Mouse (Mus musculus) lung, adult 2 months (tissue): Measurements from ENCODE around the gene Smyd1. TPM values are rescaled to one million over a fixed set of nuclear protein-coding genes. Genes with fewer than 3 reads are reported as not detected.

Experiments
- DNase-seq: peaks from one replicate; pipeline ENCODE4 v3.0.0; 2022
- H3K4me1 ChIP-seq: fragments of 200-500 bp; 2 replicates; pipeline ENCODE4 v1.6.1; 2011; ENCODE audit warnings: low read length; ENCODE audit not compliant: control insufficient read depth, insufficient read depth
- H3K4me3 ChIP-seq: fragments of 200-500 bp; replicated peaks from 2 replicates; pipeline ENCODE3; 2011; ENCODE audit warnings: low read depth, mild to moderate bottlenecking, control low read depth, low read length; ENCODE audit errors: extremely low read depth
- CTCF ChIP-seq: fragments of 200-500 bp; IDR thresholded peaks from 2 replicates; pipeline ENCODE4 v1.5.1; 2011; ENCODE audit warnings: mild to moderate bottlenecking, low read length, control low read depth; ENCODE audit not compliant: insufficient read depth
- POLR2A ChIP-seq: fragments of 200-500 bp; IDR thresholded peaks from 2 replicates; pipeline ENCODE4 v1.6.1; 2011; ENCODE audit warnings: low read depth, mild to moderate bottlenecking, control low read depth, low read length, borderline replicate concordance; ENCODE audit errors: extremely low read depth
- WGBS: fragments of 180-500 bp; shearing (Covaris S2); methylation state at CpG from one replicate; pipeline ENCODE4 v1.1.7; 2018; 5-methylcytosine and 5-hydroxymethylcytosine counted together
- polyA plus RNA-seq: library from polyadenylated mRNA; depleted of rRNA; stranded (reverse); fragments of >200 nt; gene quantifications from 2 replicates; pipeline ENCODE4 v1.2.3, GENCODE M21; 2012

Gene Smyd1
- polyA plus RNA-seq, 1 experiment = 7.0 TPM

DNA sequence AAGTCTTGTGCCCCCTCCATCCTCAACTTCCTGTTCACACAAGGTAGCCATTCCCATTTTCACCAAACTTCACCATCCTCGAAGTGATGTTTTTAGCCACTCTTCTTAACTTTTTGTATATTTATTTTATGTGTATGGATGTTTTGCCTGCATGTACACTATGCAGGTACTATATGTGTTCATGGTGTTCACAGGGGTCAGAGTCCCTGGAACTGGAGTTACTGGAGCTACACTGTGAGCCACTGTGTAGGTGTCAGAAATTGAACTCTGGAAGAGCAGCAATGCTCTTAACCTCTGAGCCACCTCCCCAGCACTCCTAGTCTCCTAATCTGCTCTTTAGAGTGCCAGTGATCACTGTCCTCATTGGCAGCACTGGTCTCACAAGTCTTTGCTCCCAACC, 73.6 kb downstream of the Smyd1 start:
- no peak overlapping the region for H3K4me3 ChIP-seq
- no peaks in the 10 kb centered on the region for H3K4me1 ChIP-seq
- WGBS = 75% methylated on average over 1 of the region's 1 CpGs
- TF ChIP-seq CTCF (no peak), POLR2A (no peak)
- DNase-seq = no peak

GRCm38 (mm10) chr6:71243258-71243657, 78.8 kb downstream of the Smyd1 start:
- TF ChIP-seq CTCF (no peak), POLR2A (no peak)
- DNase-seq = no peak
- 82% methylated on average over 3 of the region's 3 CpGs for WGBS

DNA sequence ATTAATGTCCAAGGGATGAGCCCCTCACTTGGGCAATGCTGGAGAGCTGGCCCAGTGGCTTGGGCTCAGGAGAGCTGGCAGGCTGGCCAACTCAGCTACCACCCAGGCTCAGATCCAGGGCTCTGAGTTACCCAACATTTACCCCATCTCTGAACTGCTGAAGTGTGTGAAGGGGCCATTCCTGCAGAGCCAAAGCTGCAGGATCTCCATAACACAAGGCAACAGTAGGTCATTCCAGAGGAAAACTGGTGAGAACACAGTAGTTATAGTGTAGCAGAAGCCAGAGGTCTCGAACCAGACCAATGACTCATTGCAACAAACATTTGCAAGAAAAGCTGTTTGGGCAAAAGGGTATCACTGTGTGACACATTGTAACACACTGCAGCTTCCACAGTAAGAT, 79.2 kb downstream of the Smyd1 start:
- 69% methylated on average over 1 of the region's 1 CpGs for WGBS
- no peak for DNase-seq
- no peaks in the 10 kb centered on the region for H3K4me1 ChIP-seq
- no peak overlapping the region for H3K4me3 ChIP-seq
- TF ChIP-seq CTCF (no peak), POLR2A (no peak)

More at GRCm38 (mm10) chr6:71243258-71243657, 78.8 kb downstream of the Smyd1 start:
- Histone ChIP-seq H3K4me1 (no peaks in the 10 kb centered on the region), H3K4me3 (no peak overlapping the region)

GRCm38 (mm10) chr6:71240831-71241230, 81.2 kb downstream of the Smyd1 start:
- no peak for DNase-seq
- Histone ChIP-seq H3K4me3 (no peak overlapping the region), H3K4me1 (0 out of 2 replicates have a peak, but pooled peaks cover 3% of the 10 kb centered on the region)
- WGBS = 70% methylated on average over 7 of the region's 7 CpGs
- no peak for TF ChIP-seq CTCF
- no peak for TF ChIP-seq POLR2A

DNA sequence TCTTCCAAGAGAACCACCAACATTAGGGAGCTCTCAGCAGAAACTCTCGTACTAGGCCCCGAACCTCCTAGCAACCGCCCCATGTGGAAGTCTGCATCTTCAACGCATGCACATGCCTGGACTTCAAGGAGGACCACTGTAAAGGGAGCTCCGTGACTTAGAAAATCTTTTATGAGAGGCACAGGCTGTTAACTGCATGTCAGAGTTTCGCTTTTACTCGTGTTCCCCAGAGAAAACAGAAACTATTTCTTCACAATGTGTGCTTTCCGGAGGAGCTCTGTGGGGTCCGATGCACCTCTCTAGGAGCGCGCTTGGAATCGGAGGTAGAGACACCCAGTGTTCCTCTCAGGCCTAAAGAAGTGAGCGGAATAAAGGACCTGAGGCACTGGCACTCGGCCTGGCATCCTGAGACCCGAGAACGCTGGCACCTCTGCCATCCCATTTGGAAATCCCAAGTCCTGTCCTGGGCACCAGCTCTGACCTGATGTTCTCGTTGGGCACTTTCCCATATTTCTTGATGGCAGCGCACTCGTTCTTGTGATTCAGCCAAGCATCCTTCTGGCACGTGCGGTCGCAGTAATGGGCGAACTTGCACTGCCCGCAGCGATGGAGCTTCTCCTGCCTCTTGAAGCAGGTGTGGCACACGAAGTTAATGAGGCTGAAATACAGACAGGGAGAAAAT, 82.8 kb downstream of the Smyd1 start:
- DNase-seq = no peak
- no peak overlapping the region for H3K4me3 ChIP-seq
- H3K4me1 ChIP-seq = 0 out of 2 replicates have a peak, but pooled peaks cover 3% of the 10 kb centered on the region
- WGBS = 86% methylated on average over 26 of the region's 26 CpGs
- TF ChIP-seq CTCF (no peak), POLR2A (no peak)

GRCm38 (mm10) chr6:71237031-71237431, 85.0 kb downstream of the Smyd1 start:
- H3K4me3 ChIP-seq = no peak overlapping the region
- DNase-seq = no peak
- 0 out of 2 replicates have a peak, but pooled peaks cover 3% of the 10 kb centered on the region for H3K4me1 ChIP-seq
- WGBS = 63% methylated on average over 6 of the region's 6 CpGs
- TF ChIP-seq POLR2A = no peak

GRCm38 (mm10) chr6:71236506-71236905, 85.5 kb downstream of the Smyd1 start:
- no peak for DNase-seq
- H3K4me3 ChIP-seq = no peak overlapping the region
- H3K4me1 ChIP-seq = 0 out of 2 replicates have a peak, but pooled peaks cover 3% of the 10 kb centered on the region
- 72% methylated on average over 6 of the region's 6 CpGs for WGBS
- TF ChIP-seq CTCF = no peak
- TF ChIP-seq POLR2A = no peak

GRCm38 (mm10) chr6:71235944-71236343, 86.1 kb downstream of the Smyd1 start:
- 63% methylated on average over 3 of the region's 3 CpGs for WGBS
- Histone ChIP-seq H3K4me3 (no peak overlapping the region), H3K4me1 (0 out of 2 replicates have a peak, but pooled peaks cover 3% of the 10 kb centered on the region)
- TF ChIP-seq CTCF (no peak), POLR2A (no peak)
- DNase-seq = no peak

DNA sequence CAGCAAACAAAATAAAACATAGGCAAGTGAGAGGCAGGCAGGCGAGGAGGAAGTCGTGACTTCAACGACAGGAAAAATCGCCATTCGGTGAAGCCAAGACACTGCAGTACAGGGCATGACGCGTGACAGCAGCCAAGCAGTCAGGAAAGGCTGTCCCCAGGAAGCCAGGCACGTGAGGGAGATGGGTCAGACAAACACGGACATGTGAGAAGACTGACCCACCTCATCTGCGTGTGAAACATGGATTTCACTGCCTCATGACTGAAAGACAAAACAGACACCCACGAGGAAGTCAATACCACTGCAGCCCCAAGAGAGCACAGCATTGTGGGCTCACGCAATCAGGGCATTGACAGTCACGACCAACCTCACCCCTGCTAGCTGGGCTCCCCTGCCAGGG, 86.9 kb downstream of the Smyd1 start:
- TF ChIP-seq POLR2A (no peak), CTCF (no peak)
- no peak overlapping the region for H3K4me3 ChIP-seq
- no peak for DNase-seq
- 0 out of 2 replicates have a peak, but pooled peaks cover 3% of the 10 kb centered on the region for H3K4me1 ChIP-seq
- 54% methylated on average over 13 of the region's 13 CpGs for WGBS

DNA sequence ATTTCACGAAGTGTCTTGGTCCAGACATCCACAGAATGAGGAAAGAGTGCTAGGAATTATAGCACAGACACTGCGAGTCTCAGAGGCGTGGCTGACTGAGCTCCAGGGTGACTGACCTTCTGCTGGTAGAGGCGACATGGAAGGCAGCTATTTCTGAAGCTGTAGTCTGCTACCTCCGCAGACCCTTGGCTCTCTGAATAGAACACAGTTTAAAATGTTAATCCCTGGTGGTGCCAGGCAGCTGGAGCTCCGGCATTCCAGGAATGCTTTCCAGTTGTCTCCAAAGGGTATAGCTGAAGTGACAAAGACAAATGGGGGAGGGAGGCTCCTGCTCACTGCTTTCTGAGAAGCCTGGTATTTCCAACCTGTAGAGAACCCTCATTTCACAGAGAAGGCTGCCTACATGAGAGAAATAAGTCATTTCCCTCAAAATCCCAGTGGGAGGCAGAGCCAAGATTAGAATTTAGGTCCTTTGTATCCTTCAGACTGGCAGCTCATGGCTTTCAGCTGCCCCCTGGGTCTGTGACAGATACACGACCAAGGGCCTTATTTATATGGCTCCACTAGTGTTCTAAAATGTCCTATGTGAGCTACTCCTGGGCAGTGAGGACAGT, 94.8 kb downstream of the Smyd1 start:
- 30% methylated on average over 7 of the region's 7 CpGs for WGBS
- TF ChIP-seq POLR2A (no peak), CTCF (no peak)
- DNase-seq = no peak
- H3K4me3 ChIP-seq = no peak overlapping the region
- peaks cover 5% of the 10 kb centered on the region; the same call in 1 of the 2 replicates for H3K4me1 ChIP-seq
